Mouse (Mus musculus) intestine, postnatal 0 days (tissue): Measurements from ENCODE around the gene Sec24a. TPM values are rescaled to one million over a fixed set of nuclear protein-coding genes. Genes with fewer than 3 reads are reported as not detected.

Source experiments
- ATAC-seq: fragments of 200-750 bp; cut with Nextera tagmentation; 2 replicates; pipeline ENCODE4 v1.8.0; 2017; ENCODE audit warnings: mild to moderate bottlenecking, moderate TSS enrichment, moderate library complexity
- H3K27ac ChIP-seq: fragments of 300-500 bp; sonication (generic); 2 replicates; pipeline ENCODE4 v1.5.1; 2014; ENCODE audit warnings: mild to moderate bottlenecking, low read depth, low read length, moderate library complexity
- H3K27me3 ChIP-seq: fragments of 300-500 bp; sonication (generic); replicated peaks from 2 replicates; pipeline ENCODE4 v1.6.1; 2014; ENCODE audit warnings: low read length, mixed read lengths; ENCODE audit not compliant: control insufficient read depth, insufficient read depth
- H3K36me3 ChIP-seq: fragments of 300-500 bp; sonication (generic); 2 replicates; pipeline ENCODE4 v1.6.1; 2014; ENCODE audit warnings: mild to moderate bottlenecking, moderate library complexity; ENCODE audit not compliant: control insufficient read depth, insufficient read depth
- H3K4me1 ChIP-seq: fragments of 300-500 bp; sonication (generic); replicated peaks from 2 replicates; pipeline ENCODE4 v1.6.1; 2014; ENCODE audit warnings: antibody characterized with exemption, low read length, mixed read lengths; ENCODE audit not compliant: control insufficient read depth, insufficient read depth
- H3K4me2 ChIP-seq: fragments of 300-500 bp; sonication (generic); replicated peaks from 2 replicates; pipeline ENCODE4 v1.6.1; 2014; ENCODE audit warnings: low read depth, mild to moderate bottlenecking, moderate library complexity
- H3K4me3 ChIP-seq: fragments of 300-500 bp; sonication (generic); 2 replicates; pipeline ENCODE4 v1.5.1; 2014; ENCODE audit warnings: low read depth, low read length
- H3K9ac ChIP-seq: fragments of 300-500 bp; sonication (generic); 2 replicates; pipeline ENCODE4 v1.6.1; 2014; ENCODE audit warnings: mild to moderate bottlenecking, low read depth, low read length
- H3K9me3 ChIP-seq: fragments of 300-500 bp; sonication (generic); 2 replicates; pipeline ENCODE4 v1.6.1; 2016; ENCODE audit warnings: mixed run types; ENCODE audit not compliant: control insufficient read depth
- CTCF ChIP-seq: sonication (generic); IDR thresholded peaks from 2 replicates; pipeline ENCODE4 v1.5.1; 2016; ENCODE audit warnings: low read depth, mild to moderate bottlenecking, control low read depth, antibody characterized with exemption, moderate library complexity
- WGBS: fragments of 180-500 bp; shearing (Covaris S2); extraction: QIAGEN DNeasy Blood & Tissue Kit; methylation state at CpG from one replicate; pipeline ENCODE4 v1.1.7; 2014; 5-methylcytosine and 5-hydroxymethylcytosine counted together
- polyA plus RNA-seq: library from polyadenylated mRNA; unstranded; fragments of >200 nt; fragmentation: Nextera tagmentation; extraction: Ambion mirVana; gene quantifications from 2 replicates; pipeline ENCODE4 v1.2.1, GENCODE M21; 2015

The Sec24a gene
- polyA plus RNA-seq, 1 experiment from 2014 or later, result 47.1 TPM

DNA sequence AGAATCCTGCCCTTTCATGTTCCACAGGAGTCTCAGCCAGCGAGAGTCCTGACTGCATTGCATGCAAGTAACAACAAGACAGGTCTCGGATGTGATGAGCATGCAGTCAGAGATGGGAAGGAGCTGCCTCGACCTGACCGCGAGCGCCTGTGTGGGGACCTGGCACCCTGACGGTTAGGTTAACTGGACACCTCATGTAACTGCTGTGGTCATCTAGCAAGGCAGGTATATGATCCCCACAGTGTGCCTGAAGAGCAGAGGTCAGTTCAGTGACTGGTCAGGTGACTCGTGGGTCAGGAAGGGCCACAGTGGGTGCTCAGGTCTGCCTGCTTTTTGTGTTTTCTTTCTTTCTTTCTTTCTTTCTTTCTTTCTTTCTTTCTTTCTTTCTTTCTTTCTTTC, 81.5 kb downstream of the Sec24a start:
- no peak for TF ChIP-seq CTCF
- no peak overlapping the region for H3K4me3 ChIP-seq
- H3K4me1 ChIP-seq, result no peaks in the 10 kb centered on the region; the same call in 1 of the 2 replicates
- no peak overlapping the region for H3K27ac ChIP-seq
- H3K4me2 ChIP-seq, result 0 out of 2 replicates have a peak overlapping the region, but pooled peaks have one; percentile 28
- H3K9ac ChIP-seq, result no peak overlapping the region
- no peaks in the 10 kb centered on the region for H3K9me3 ChIP-seq
- H3K27me3 ChIP-seq, result no peaks in the 10 kb centered on the region
- peak; percentile 31; the same call in 1 of the 2 replicates for ATAC-seq
- 40% methylated on average over 8 of the region's 8 CpGs for WGBS
- no peaks in the 10 kb centered on the region for H3K36me3 ChIP-seq

GRCm38 (mm10) chr11:51681324-51681975, 82.0 kb downstream of the Sec24a start:
- Histone ChIP-seq H3K4me1 (no peaks in the 10 kb centered on the region; the same call in 1 of the 2 replicates), H3K36me3 (no peaks in the 10 kb centered on the region), H3K4me2 (peak overlapping the region; percentile 28; the same call in 1 of the 2 replicates), H3K27ac (no peak overlapping the region), H3K4me3 (no peak overlapping the region), H3K27me3 (no peaks in the 10 kb centered on the region), H3K9me3 (no peaks in the 10 kb centered on the region), H3K9ac (no peak overlapping the region)
- WGBS, result 29% methylated on average over 13 of the region's 13 CpGs
- peak; percentile 97 for TF ChIP-seq CTCF
- peak; percentile 64; the same call in 1 of the 2 replicates for ATAC-seq

- H3K4me1 ChIP-seq, result no peaks in the 10 kb centered on the region; the same call in 1 of the 2 replicates
These were observed 84.0 kb downstream of the Sec24a start for GRCm38 (mm10) chr11:51679466-51679865.

DNA sequence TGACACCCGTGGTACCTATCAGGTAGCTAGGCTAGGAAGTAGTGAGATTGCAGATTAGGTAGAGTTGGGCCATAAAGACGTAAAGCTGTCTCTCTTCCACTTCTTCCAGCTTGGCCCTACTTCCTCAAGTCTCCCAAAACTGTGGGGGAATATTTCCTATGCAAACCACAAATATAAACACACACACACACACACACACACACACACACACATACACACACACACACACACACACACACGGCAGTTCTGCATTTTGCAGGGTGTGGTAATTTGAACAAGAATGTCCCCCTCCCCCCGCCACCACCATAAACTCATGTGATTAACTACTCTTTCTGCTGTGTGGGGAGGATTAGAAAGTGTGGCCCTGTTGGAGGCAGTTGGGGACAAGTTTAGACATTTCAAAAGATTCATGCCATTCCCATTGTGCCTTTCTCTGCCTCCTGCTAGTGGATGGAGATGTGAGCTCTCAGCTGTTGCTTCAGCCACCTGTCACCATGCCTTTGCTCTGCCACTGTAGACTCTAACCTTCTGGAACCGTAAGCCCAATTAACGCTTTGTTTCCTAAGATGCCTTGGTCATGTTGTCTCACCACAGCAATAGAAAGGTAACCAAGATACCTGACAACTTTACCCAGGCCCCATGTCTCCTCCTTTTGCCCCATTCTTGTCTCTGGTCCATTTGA, 85.6 kb downstream of the Sec24a start:
- no peaks in the 10 kb centered on the region for H3K36me3 ChIP-seq
- 40% methylated on average over 6 of the region's 6 CpGs for WGBS
- no peak overlapping the region for H3K4me3 ChIP-seq
- H3K4me1 ChIP-seq, result no peaks in the 10 kb centered on the region; the same call in 1 of the 2 replicates
- H3K9me3 ChIP-seq, result no peaks in the 10 kb centered on the region
- no peak overlapping the region for H3K27ac ChIP-seq
- H3K4me2 ChIP-seq, result no peak overlapping the region
- ATAC-seq, result no peak
- H3K9ac ChIP-seq, result no peak overlapping the region
- H3K27me3 ChIP-seq, result no peaks in the 10 kb centered on the region
- TF ChIP-seq CTCF, result no peak

More at GRCm38 (mm10) chr11:51679466-51679865, 84.0 kb downstream of the Sec24a start:
- Histone ChIP-seq H3K27me3 (no peaks in the 10 kb centered on the region), H3K9me3 (no peaks in the 10 kb centered on the region), H3K27ac (no peak overlapping the region), H3K9ac (no peak overlapping the region), H3K4me3 (no peak overlapping the region), H3K4me2 (no peak overlapping the region), H3K36me3 (no peaks in the 10 kb centered on the region)
- WGBS, result 76% methylated on average over 3 of the region's 3 CpGs
- no peak for TF ChIP-seq CTCF
- no peak for ATAC-seq

DNA sequence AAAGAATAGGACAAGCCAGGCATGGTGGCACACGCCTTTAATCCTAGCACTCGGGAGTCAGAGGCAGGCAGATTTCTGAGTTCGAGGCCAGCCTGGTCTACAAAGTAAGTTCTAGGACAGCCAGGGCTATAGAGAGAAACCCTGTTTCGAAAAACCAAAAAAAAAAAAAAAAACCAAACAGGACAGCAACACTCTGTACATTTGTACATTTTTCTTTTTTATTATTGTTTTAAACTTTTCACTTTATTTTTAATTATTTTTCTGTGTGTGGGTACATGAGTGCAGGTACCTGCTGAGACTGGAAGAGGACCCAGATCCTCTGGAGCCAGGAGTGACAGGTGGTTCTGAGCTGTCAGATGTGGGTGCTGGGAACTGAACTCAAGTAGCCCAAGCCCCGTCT, 88.0 kb downstream of the Sec24a start:
- Histone ChIP-seq H3K4me2 (no peak overlapping the region), H3K9ac (no peak overlapping the region), H3K36me3 (no peaks in the 10 kb centered on the region), H3K9me3 (no peaks in the 10 kb centered on the region), H3K27me3 (no peaks in the 10 kb centered on the region), H3K4me1 (no peaks in the 10 kb centered on the region), H3K4me3 (no peak overlapping the region), H3K27ac (no peak overlapping the region)
- no peak for TF ChIP-seq CTCF
- no peak for ATAC-seq
- WGBS, result 77% methylated on average over 5 of the region's 5 CpGs

- no peak for ATAC-seq
- no peak for TF ChIP-seq CTCF
- no peaks in the 10 kb centered on the region for H3K9me3 ChIP-seq
- H3K36me3 ChIP-seq, result no peaks in the 10 kb centered on the region
- H3K27me3 ChIP-seq, result no peaks in the 10 kb centered on the region
- H3K27ac ChIP-seq, result no peak overlapping the region
- H3K9ac ChIP-seq, result no peak overlapping the region
- WGBS, result 84% methylated on average over 9 of the region's 9 CpGs
- H3K4me3 ChIP-seq, result no peak overlapping the region
- H3K4me2 ChIP-seq, result no peak overlapping the region
- no peaks in the 10 kb centered on the region for H3K4me1 ChIP-seq
These were observed 90.1 kb downstream of the Sec24a start for GRCm38 (mm10) chr11:51673291-51673690.
